8 mouse cellular contexts compared by ENCODE assay signal in the genomic region with DNA sequence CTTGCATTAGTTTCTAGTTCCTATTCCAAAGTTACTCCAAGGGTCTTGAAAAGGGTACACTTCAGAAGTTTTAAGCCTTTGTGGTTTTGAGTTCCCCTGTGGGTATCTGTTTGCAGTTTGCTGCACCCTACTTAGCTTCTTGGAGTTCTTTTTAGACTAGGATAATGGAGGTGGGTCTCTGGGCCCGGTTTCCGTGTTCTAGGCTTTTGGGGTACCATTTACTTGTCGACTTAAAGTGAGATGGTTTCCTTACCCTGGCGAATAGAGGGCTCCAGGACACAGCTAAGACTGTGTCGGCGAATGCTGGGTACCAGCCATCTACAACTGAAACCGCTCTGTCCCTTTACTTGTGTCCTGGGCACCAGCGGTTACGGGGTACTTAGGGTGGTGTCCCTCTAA. TPM values are rescaled to one million over a fixed set of nuclear protein-coding genes. Genes with fewer than 3 reads are reported as not detected.
DNase-seq lines count a peak whose midpoint lies in the region; ATAC-seq and TF ChIP-seq lines count a peak whose summit lies in the region.

No protein-coding gene starts in this region.

- peak overlapping the region; percentile 68 for H3K4me3 ChIP-seq in kidney, embryonic 15.5 days (replicated peaks)
- peak overlapping the region; percentile 64 for H3K4me3 ChIP-seq in heart, postnatal 0 days (ENCODE audit: low read depth, low read length)
- peak overlapping the region; percentile 67 for H3K4me3 ChIP-seq in liver, postnatal 0 days (ENCODE audit: low read depth, low read length)

- no peak for ATAC-seq in kidney, embryonic 15.5 days (replicated peaks; ENCODE audit: low FRiP score)
- ATAC-seq in heart, postnatal 0 days (ENCODE audit: insufficient read depth, low read depth), result no peak
- ATAC-seq in liver, postnatal 0 days, result no peak

- no peaks in the 10 kb centered on the region for H3K36me3 ChIP-seq in kidney, embryonic 15.5 days
- H3K36me3 ChIP-seq in heart, postnatal 0 days (replicated peaks; ENCODE audit: control insufficient read depth, insufficient read depth, low read length), result no peaks in the 10 kb centered on the region
- H3K36me3 ChIP-seq in liver, postnatal 0 days (replicated peaks; ENCODE audit: insufficient read depth, low read length), result no peaks in the 10 kb centered on the region

- DNase-seq in kidney, postnatal 10 days, result no peak
- peak; percentile 54 for DNase-seq in c-Kit-positive CD71-positive TER-119-positive erythroid progenitor cells, embryonic 14.5 days (ENCODE audit: low spot score)
- no peak for DNase-seq in heart, postnatal 0 days (ENCODE audit: low spot score)
- DNase-seq in liver, postnatal 0 days, result peak; percentile 55
- peak; percentile 63 for DNase-seq in thymus, postnatal 25 days
- DNase-seq in urinary bladder, postnatal 10 days (ENCODE audit: low spot score), result no peak
- DNase-seq in left cerebral cortex, postnatal 36 days (ENCODE audit: low spot score in 2 of 2), result no peak

- TF ChIP-seq CTCF in heart, postnatal 0 days (IDR thresholded peaks at IDR 0.05; ENCODE audit: low read depth), result no peak
- TF ChIP-seq CTCF in liver, postnatal 0 days (IDR thresholded peaks at IDR 0.05; ENCODE audit: low read depth), result no peak

- H3K4me1 ChIP-seq in kidney, embryonic 15.5 days, result peaks cover 51% of the 10 kb centered on the region
- H3K4me1 ChIP-seq in heart, postnatal 0 days (ENCODE audit: control insufficient read depth, insufficient read depth), result peaks cover 32% of the 10 kb centered on the region
- peaks cover 45% of the 10 kb centered on the region for H3K4me1 ChIP-seq in liver, postnatal 0 days (ENCODE audit: insufficient read depth)

- H3K27me3 ChIP-seq in kidney, embryonic 15.5 days, result no peaks in the 10 kb centered on the region
- H3K27me3 ChIP-seq in heart, postnatal 0 days (ENCODE audit: control insufficient read depth, insufficient read depth, low read length), result no peaks in the 10 kb centered on the region
- no peaks in the 10 kb centered on the region for H3K27me3 ChIP-seq in liver, postnatal 0 days (ENCODE audit: insufficient read depth, low read length)

- intact Hi-C loops in left cerebral cortex, postnatal 36 days (cut with DNase I), result loop anchor here (2.0 kb wide), 2 partner anchors 23 to 41 kb away; partner anchors contain the start of genes Hist2h2aa1 and Hist2h4

- H3K27ac ChIP-seq in kidney, embryonic 15.5 days, result peak overlapping the region; percentile 100
- H3K27ac ChIP-seq in heart, postnatal 0 days (ENCODE audit: low read depth), result peak overlapping the region; percentile 96
- H3K27ac ChIP-seq in liver, postnatal 0 days (ENCODE audit: low read depth), result peak overlapping the region; percentile 99

- H3K9ac ChIP-seq in kidney, embryonic 15.5 days, result peak overlapping the region; percentile 64
- peak overlapping the region; percentile 83 for H3K9ac ChIP-seq in heart, postnatal 0 days (replicated peaks; ENCODE audit: low read depth, low read length)
- H3K9ac ChIP-seq in liver, postnatal 0 days (replicated peaks), result peak overlapping the region; percentile 93

- H3K9me3 ChIP-seq in kidney, embryonic 15.5 days (replicated peaks), result no peaks in the 10 kb centered on the region
- no peaks in the 10 kb centered on the region for H3K9me3 ChIP-seq in heart, postnatal 0 days (replicated peaks; ENCODE audit: control insufficient read depth, low read length)
- no peaks in the 10 kb centered on the region for H3K9me3 ChIP-seq in liver, postnatal 0 days (ENCODE audit: low read length)

- no peak for TF ChIP-seq EP300 in heart, postnatal 0 days (IDR thresholded peaks at IDR 0.05; ENCODE audit: low read depth)
- no peak for TF ChIP-seq EP300 in liver, postnatal 0 days (IDR thresholded peaks at IDR 0.05; ENCODE audit: low read depth)

- peak overlapping the region; percentile 86 for H3K4me2 ChIP-seq in kidney, embryonic 15.5 days
- peak overlapping the region; percentile 82 for H3K4me2 ChIP-seq in heart, postnatal 0 days (ENCODE audit: low read depth, low read length)
- H3K4me2 ChIP-seq in liver, postnatal 0 days (ENCODE audit: low read depth, low read length), result peak overlapping the region; percentile 70

- WGBS in kidney, embryonic 15.5 days, result 21% methylated on average over 9 of the region's 9 CpGs
- WGBS in heart, postnatal 0 days, result 25% methylated on average over 9 of the region's 9 CpGs
- 13% methylated on average over 9 of the region's 9 CpGs for WGBS in liver, postnatal 0 days (ENCODE audit: insufficient replicate concordance)

RNA-seq across cellular contexts. Expression of gene Hist2h2be, which starts 0.7 kb away (rescaled TPM):
- polyA plus RNA-seq in kidney, embryonic 15.5 days (2015; fragmentation: Nextera tagmentation; extraction: Ambion mirVana), result 12.2 and 12.6 TPM in 2 replicates
- 13.2 and 22.1 TPM in 2 replicates for total RNA-seq in heart, postnatal 0 days (2014; rRNA removed; ENCODE audit: low replicate concordance)
- 6.4 and 7.6 TPM in 2 replicates for polyA plus RNA-seq in heart, postnatal 0 days (2015; fragmentation: Nextera tagmentation; extraction: Ambion mirVana)
- 4.1 and 4.9 TPM in 2 replicates for polyA plus RNA-seq in liver, postnatal 0 days (2015; fragmentation: Nextera tagmentation; extraction: Ambion mirVana)
- 1 to 10 TPM; 4.8 to 5.1 TPM for total RNA-seq in left cerebral cortex, postnatal 36 days (2021)

RNA-seq across cellular contexts. Expression of gene Hist2h2ac, which starts 1.0 kb away (rescaled TPM):
- polyA plus RNA-seq in kidney, embryonic 15.5 days (2015; fragmentation: Nextera tagmentation; extraction: Ambion mirVana), result 10.8 and 11.3 TPM in 2 replicates
- total RNA-seq in heart, postnatal 0 days (2014; rRNA removed; ENCODE audit: low replicate concordance), result 861 and 913 TPM in 2 replicates
- 2.5 and 3.4 TPM in 2 replicates for polyA plus RNA-seq in heart, postnatal 0 days (2015; fragmentation: Nextera tagmentation; extraction: Ambion mirVana)
- 9.4 and 13.8 TPM in 2 replicates for polyA plus RNA-seq in liver, postnatal 0 days (2015; fragmentation: Nextera tagmentation; extraction: Ambion mirVana)
- total RNA-seq in left cerebral cortex, postnatal 36 days (2021), result 10 to 100 TPM; 24.2 to 27.9 TPM

RNA-seq across cellular contexts. Expression of gene Hist2h2ab, which starts 2.0 kb away (rescaled TPM):
- polyA plus RNA-seq in kidney, embryonic 15.5 days (2015; fragmentation: Nextera tagmentation; extraction: Ambion mirVana), result 0.86 and 0.90 TPM in 2 replicates
- total RNA-seq in heart, postnatal 0 days (2014; rRNA removed; ENCODE audit: low replicate concordance), result 41.6 and 50.4 TPM in 2 replicates
- polyA plus RNA-seq in heart, postnatal 0 days (2015; fragmentation: Nextera tagmentation; extraction: Ambion mirVana), result not detected in 2 replicates
- 0.46 TPM in 1 of 2 replicates, not detected in the other for polyA plus RNA-seq in liver, postnatal 0 days (2015; fragmentation: Nextera tagmentation; extraction: Ambion mirVana)
- total RNA-seq in left cerebral cortex, postnatal 36 days (2021), result 10 to 100 TPM in 1 of 2 experiments, 1 to 10 TPM in 1; 10.0 to 11.1 TPM

RNA-seq across cellular contexts. Expression of gene Bola1, which starts 2.1 kb away (rescaled TPM):
- 55.2 and 59.4 TPM in 2 replicates for polyA plus RNA-seq in kidney, embryonic 15.5 days (2015; fragmentation: Nextera tagmentation; extraction: Ambion mirVana)
- total RNA-seq in heart, postnatal 0 days (2014; rRNA removed; ENCODE audit: low replicate concordance), result 30.0 and 78.1 TPM in 2 replicates
- 52.4 and 55.3 TPM in 2 replicates for polyA plus RNA-seq in heart, postnatal 0 days (2015; fragmentation: Nextera tagmentation; extraction: Ambion mirVana)
- 49.2 and 49.3 TPM in 2 replicates for polyA plus RNA-seq in liver, postnatal 0 days (2015; fragmentation: Nextera tagmentation; extraction: Ambion mirVana)
- total RNA-seq in left cerebral cortex, postnatal 36 days (2021), result 10 to 100 TPM; 13.3 to 19.4 TPM

RNA-seq across cellular contexts. Expression of gene Hist2h3c2, which starts 17.3 kb away (rescaled TPM):
- 7.9 TPM in 2 replicates for polyA plus RNA-seq in kidney, embryonic 15.5 days (2015; fragmentation: Nextera tagmentation; extraction: Ambion mirVana)
- total RNA-seq in heart, postnatal 0 days (2014; rRNA removed; ENCODE audit: low replicate concordance), result 551 and 927 TPM in 2 replicates
- polyA plus RNA-seq in heart, postnatal 0 days (2015; fragmentation: Nextera tagmentation; extraction: Ambion mirVana), result 2.3 and 2.6 TPM in 2 replicates
- polyA plus RNA-seq in liver, postnatal 0 days (2015; fragmentation: Nextera tagmentation; extraction: Ambion mirVana), result 5.0 and 8.1 TPM in 2 replicates
- total RNA-seq in left cerebral cortex, postnatal 36 days (2021), result 1 to 10 TPM; 5.9 to 6.1 TPM

Comparison
In these comparisons a context has a peak if more than half of its experiments do, and no peak if none do; other contexts are left out.
1. DNase-seq: peak in c-Kit-positive CD71-positive TER-119-positive erythroid progenitor cells, embryonic 14.5 days (single experiment), liver, postnatal 0 days (single experiment) and thymus, postnatal 25 days (single experiment); none in kidney, postnatal 10 days (single experiment), heart, postnatal 0 days (single experiment), urinary bladder, postnatal 10 days (single experiment) and left cerebral cortex, postnatal 36 days (0 of 2).
2. Peak in every context shown above with its lines, with median percentiles within 50 percentile points of each other: H3K27ac ChIP-seq, H3K4me2 ChIP-seq, H3K4me3 ChIP-seq and H3K9ac ChIP-seq.